Mouse (Mus musculus) MEL (cell line): ENCODE data around the gene Fam98b.

ENCODE experiments used
- CTCF ChIP-seq, 3 experiments: IDR thresholded peaks in 2 of 3; conservative IDR thresholded peaks in 1 of 3; 2 replicates each; pipeline ENCODE4 v1.5.1; 2011 to 2012; ENCODE audit warnings: low read length in 3 of 3, low read depth in 2 of 3, mild to moderate bottlenecking in 2 of 3, improper control_type of control experiment in 1 of 3, inconsistent platforms in 1 of 3, mixed read lengths in 1 of 3, moderate library complexity in 1 of 3; ENCODE audit not compliant: control insufficient read depth in 1 of 3, insufficient read depth in 1 of 3, poor library complexity in 1 of 3, severe bottlenecking in 1 of 3
- E2F4 ChIP-seq: IDR thresholded peaks from 2 replicates; pipeline ENCODE4 v1.6.1; 2011; ENCODE audit warnings: low read depth, low read length, improper control_type of control experiment, borderline replicate concordance
- EP300 ChIP-seq, 2 experiments: IDR thresholded peaks; 2 replicates each; pipeline ENCODE4 v1.6.1; 2011; ENCODE audit warnings: improper control_type of control experiment in 2 of 2, low read length in 2 of 2, low read depth in 1 of 2, mild to moderate bottlenecking in 1 of 2
- MAX ChIP-seq: IDR thresholded peaks from 2 replicates; pipeline ENCODE4 v1.6.1; 2011; ENCODE audit warnings: low read length, improper control_type of control experiment
- POLR2AphosphoS2 ChIP-seq: IDR thresholded peaks from 2 replicates; pipeline ENCODE4 v1.6.1; 2011; ENCODE audit warnings: low read length, improper control_type of control experiment
- UBTF ChIP-seq: IDR thresholded peaks from 2 replicates; pipeline ENCODE4 v1.6.1; 2012; ENCODE audit warnings: low read depth, mild to moderate bottlenecking, inconsistent platforms, low read length, improper control_type of control experiment, moderate library complexity, borderline replicate concordance; ENCODE audit not compliant: insufficient read depth
- ZC3H11A ChIP-seq: IDR thresholded peaks from 2 replicates; pipeline ENCODE4 v1.6.1; 2012; ENCODE audit warnings: low read depth, mild to moderate bottlenecking, inconsistent platforms, low read length, improper control_type of control experiment

- no peak for TF ChIP-seq CTCF (IDR thresholded peaks at IDR 0.05 in 2 of 3, conservative IDR thresholded peaks at IDR 0.05 in 1 of 3; ENCODE audit: control insufficient read depth in 1 of 3, insufficient read depth in 1 of 3, low read depth in 2 of 3, low read length in 3 of 3, poor library complexity in 1 of 3, severe bottlenecking in 1 of 3)
- TF ChIP-seq EP300 (IDR thresholded peaks at IDR 0.05; ENCODE audit: low read depth in 1 of 2, low read length in 2 of 2): no peak
- TF ChIP-seq POLR2AphosphoS2: no peak
- no peak for TF ChIP-seq E2F4
- no peak for TF ChIP-seq UBTF
- TF ChIP-seq ZC3H11A: no peak
- no peak for TF ChIP-seq MAX
Observed at GRCm38 (mm10) chr2:117217695-117218216, 31.8 kb upstream of the Fam98b start.
